In genomic region chr3:116726807-116727206, GRCm38 (mm10) we compare ENCODE assay signal across 16 mouse cellular contexts. TPM values are rescaled to one million over a fixed set of nuclear protein-coding genes. Genes with fewer than 3 reads are reported as not detected.
DNase-seq lines count a peak whose midpoint lies in the region; ATAC-seq and TF ChIP-seq lines count a peak whose summit lies in the region.
"Had no signal": no experiment of that assay in that cellular context is flagged by ENCODE, and none has a peak within 500 bp of the region (broad histone marks: within the 10 kb centered on the region; RNA-seq: fewer than 3 reads in every experiment).

No protein-coding gene starts in this region.

- no peaks in the 10 kb centered on the region for H3K4me1 ChIP-seq in lung, postnatal 0 days (ENCODE audit: insufficient read depth, low read depth, low read length)
- H3K4me1 ChIP-seq: limb, embryonic 12.5 days; midbrain, embryonic 13.5 days; neural tube, embryonic 12.5 days had no signal

- H3K27ac ChIP-seq in lung, postnatal 0 days (ENCODE audit: low read length): no peak overlapping the region
- H3K27ac ChIP-seq: hindbrain, embryonic 14.5 days; limb, embryonic 12.5 days; midbrain, embryonic 13.5 days; neural tube, embryonic 12.5 days had no signal

- H3K9ac ChIP-seq in lung, postnatal 0 days (replicated peaks; ENCODE audit: low read depth): no peak overlapping the region
- H3K9ac ChIP-seq: hindbrain, embryonic 14.5 days; limb, embryonic 12.5 days; midbrain, embryonic 13.5 days; neural tube, embryonic 12.5 days had no signal

- no peak for TF ChIP-seq EP300 in lung, postnatal 0 days (IDR thresholded peaks at IDR 0.05)

- WGBS in lung, postnatal 0 days: 35% methylated on average over 9 of the region's 9 CpGs

- DNase-seq in lung, postnatal 0 days (ENCODE audit: low spot score): no peak
- DNase-seq in lung, postnatal 36 days: no peak
- DNase-seq in heart, adult 8-10 months (ENCODE audit: low spot score): peak; percentile 63
- peak; percentile 29 for DNase-seq in heart, postnatal 4 days
- DNase-seq in urinary bladder, adult 2 months (ENCODE audit: low spot score): no peak
- no peak for DNase-seq in B cell, adult 2 months
- no peak for DNase-seq in embryo, embryonic 11 days
- DNase-seq: cerebellum, adult 18-20 months; layer of hippocampus, adult 9-11 months; lung, adult 18-20 months had no signal

- no peaks in the 10 kb centered on the region for H3K9me3 ChIP-seq in lung, postnatal 0 days (ENCODE audit: low read length)
- H3K9me3 ChIP-seq: limb, embryonic 12.5 days; midbrain, embryonic 13.5 days; neural tube, embryonic 12.5 days had no signal

- H3K4me2 ChIP-seq in lung, postnatal 0 days (replicated peaks; ENCODE audit: low read depth, low read length): no peak overlapping the region
- H3K4me2 ChIP-seq: hindbrain, embryonic 14.5 days; limb, embryonic 12.5 days; midbrain, embryonic 13.5 days; neural tube, embryonic 12.5 days had no signal

- ATAC-seq in lung, postnatal 0 days: peak; percentile 16; the same call in 1 of the 2 replicates
- ATAC-seq: midbrain, embryonic 13.5 days had no signal

- H3K4me3 ChIP-seq in lung, postnatal 0 days (ENCODE audit: low read depth, low read length): no peak overlapping the region
- H3K4me3 ChIP-seq: limb, embryonic 12.5 days; midbrain, embryonic 13.5 days; neural tube, embryonic 12.5 days had no signal

- H3K27me3 ChIP-seq in lung, postnatal 0 days (replicated peaks; ENCODE audit: insufficient read depth, low read length): no peaks in the 10 kb centered on the region
- H3K27me3 ChIP-seq: CH12.LX; limb, embryonic 12.5 days; midbrain, embryonic 13.5 days; neural tube, embryonic 12.5 days had no signal

- no peak for TF ChIP-seq CTCF in lung, postnatal 0 days (IDR thresholded peaks at IDR 0.05)

- no peaks in the 10 kb centered on the region for H3K36me3 ChIP-seq in lung, postnatal 0 days (ENCODE audit: insufficient read depth, low read length)
- H3K36me3 ChIP-seq: limb, embryonic 12.5 days; midbrain, embryonic 13.5 days; neural tube, embryonic 12.5 days had no signal

RNA-seq across cellular contexts. Expression of gene Slc35a3, which starts 14.2 kb away (rescaled TPM):
- polyA plus RNA-seq in lung, postnatal 0 days (2015; fragmentation: Nextera tagmentation; extraction: Ambion mirVana): 10.0 TPM in 2 replicates
- total RNA-seq in heart, adult 8-10 months (2022): 10 to 100 TPM in 3 of 4 experiments, 1 to 10 TPM in 1; 10.0 to 14.0 (median 11.7) TPM
- 10 to 100 TPM; 23.7 to 25.8 TPM for total RNA-seq in heart, postnatal 4 days (2021)
- 14.3 and 17.1 TPM in 2 replicates for polyA plus RNA-seq in urinary bladder, adult 2 months (2012; rRNA removed)

RNA-seq across cellular contexts. Expression of gene Gm43191, which starts 45.7 kb away (rescaled TPM):
- polyA plus RNA-seq in lung, postnatal 0 days (2015; fragmentation: Nextera tagmentation; extraction: Ambion mirVana): not detected in 2 replicates
- 1 to 10 TPM in 1 of 4 experiments, not detected in 3; 1.0 TPM for total RNA-seq in heart, adult 8-10 months (2022)
- total RNA-seq in heart, postnatal 4 days (2021): 1 to 10 TPM in 1 of 2 experiments, not detected in 1; 1.8 TPM
- not detected in 2 replicates for polyA plus RNA-seq in urinary bladder, adult 2 months (2012; rRNA removed)
- total RNA-seq: CH12.LX had no signal
- polyA plus RNA-seq: hindbrain, embryonic 14.5 days; limb, embryonic 12.5 days; midbrain, embryonic 13.5 days; neural tube, embryonic 12.5 days; thymus, postnatal 0 days had no signal

Comparison
In these comparisons a context has a peak if more than half of its experiments do, and no peak if none do; other contexts are left out.
1. DNase-seq: peak in heart, adult 8-10 months (single experiment) and heart, postnatal 4 days (single experiment); none in lung, postnatal 0 days (single experiment), lung, postnatal 36 days (single experiment), urinary bladder, adult 2 months (single experiment), B cell, adult 2 months (0 of 2) and embryo, embryonic 11 days (single experiment).